Mouse (Mus musculus): ENCODE data around the gene Epb41. TPM values are rescaled to one million over a fixed set of nuclear protein-coding genes. Genes with fewer than 3 reads are reported as not detected.
A peak's percentile ranks its signal among the peaks of the same experiment; 100 is the strongest.

The Epb41 gene
- polyA plus RNA-seq, 1 experiment from 2014 or later, result 95.1 TPM

- no peaks in the 10 kb centered on the region for H3K9me3 ChIP-seq
- no peak overlapping the region; the same call in 1 of the 2 replicates for H3K4me3 ChIP-seq
- WGBS, result 14% methylated on average over 15 of the region's 15 CpGs
- peaks cover 99% of the 10 kb centered on the region for H3K27me3 ChIP-seq
- H3K4me1 ChIP-seq (replicated peaks), result peaks cover 62% of the 10 kb centered on the region
- peaks cover 13% of the 10 kb centered on the region for H3K36me3 ChIP-seq
- ATAC-seq (ENCODE audit: low FRiP score), result no peak
- no peak overlapping the region for H3K27ac ChIP-seq
- no peak overlapping the region; the same call in 1 of the 2 replicates for H3K4me2 ChIP-seq
- no peak overlapping the region for H3K9ac ChIP-seq
Measured at GRCm38 (mm10) chr4:131919506-131920140, 155.5 kb downstream of the Epb41 start.

GRCm38 (mm10) chr4:131918711-131919500 is 156.2 kb downstream of the Epb41 start:
- no peaks in the 10 kb centered on the region for H3K9me3 ChIP-seq
- no peak overlapping the region for H3K27ac ChIP-seq
- no peak for ATAC-seq (ENCODE audit: low FRiP score)
- WGBS, result 16% methylated on average over 15 of the region's 15 CpGs
- H3K36me3 ChIP-seq, result peaks cover 7% of the 10 kb centered on the region; the same call in 1 of the 2 replicates
- H3K9ac ChIP-seq, result no peak overlapping the region
- H3K4me2 ChIP-seq, result no peak overlapping the region
- no peak overlapping the region for H3K4me3 ChIP-seq
- peaks cover 98% of the 10 kb centered on the region for H3K27me3 ChIP-seq
- peaks cover 60% of the 10 kb centered on the region for H3K4me1 ChIP-seq (replicated peaks)

- no peak overlapping the region for H3K4me2 ChIP-seq
- H3K9ac ChIP-seq, result no peak overlapping the region
- H3K9me3 ChIP-seq, result no peaks in the 10 kb centered on the region
- no peak overlapping the region for H3K4me3 ChIP-seq
- H3K36me3 ChIP-seq, result peaks cover 4% of the 10 kb centered on the region; the same call in 1 of the 2 replicates
- 63% methylated on average over 7 of the region's 7 CpGs for WGBS
- no peak for ATAC-seq (ENCODE audit: low FRiP score)
- H3K27me3 ChIP-seq, result peaks cover 98% of the 10 kb centered on the region
- H3K27ac ChIP-seq, result no peak overlapping the region
- peaks cover 64% of the 10 kb centered on the region for H3K4me1 ChIP-seq (replicated peaks)
Measured at GRCm38 (mm10) chr4:131918026-131918533, 157.0 kb downstream of the Epb41 start.

- WGBS, result 83% methylated on average over 10 of the region's 10 CpGs
- Histone ChIP-seq H3K9ac (no peak overlapping the region), H3K36me3 (no peaks in the 10 kb centered on the region), H3K9me3 (no peaks in the 10 kb centered on the region), H3K27me3 (peaks cover 98% of the 10 kb centered on the region), H3K4me1 (replicated peaks) (peaks cover 56% of the 10 kb centered on the region), H3K4me3 (no peak overlapping the region), H3K4me2 (no peak overlapping the region), H3K27ac (no peak overlapping the region)
- ATAC-seq (ENCODE audit: low FRiP score), result no peak
Measured at GRCm38 (mm10) chr4:131917010-131917555, 158.0 kb downstream of the Epb41 start.

- Histone ChIP-seq H3K4me1 (replicated peaks) (peaks cover 50% of the 10 kb centered on the region), H3K27ac (no peak overlapping the region), H3K9me3 (no peaks in the 10 kb centered on the region), H3K4me2 (no peak overlapping the region), H3K4me3 (no peak overlapping the region), H3K27me3 (peaks cover 97% of the 10 kb centered on the region), H3K36me3 (no peaks in the 10 kb centered on the region), H3K9ac (no peak overlapping the region)
- peak; percentile 21; the same call in 1 of the 2 replicates for ATAC-seq (ENCODE audit: low FRiP score)
- WGBS, result 7% methylated on average over 15 of the region's 15 CpGs
Measured at GRCm38 (mm10) chr4:131916425-131916824, 158.7 kb downstream of the Epb41 start.

- ATAC-seq (ENCODE audit: low FRiP score), result peak; percentile 7; the same call in 1 of the 2 replicates
- Histone ChIP-seq H3K9me3 (no peaks in the 10 kb centered on the region), H3K36me3 (no peaks in the 10 kb centered on the region), H3K4me1 (replicated peaks) (peaks cover 48% of the 10 kb centered on the region), H3K9ac (no peak overlapping the region), H3K4me2 (peak overlapping the region; percentile 52; the same call in 1 of the 2 replicates), H3K27me3 (peaks cover 92% of the 10 kb centered on the region), H3K4me3 (peak overlapping the region; percentile 27; the same call in 1 of the 2 replicates), H3K27ac (no peak overlapping the region)
- 18% methylated on average over 13 of the region's 13 CpGs for WGBS
Measured at GRCm38 (mm10) chr4:131915821-131916328, 159.2 kb downstream of the Epb41 start.

- WGBS, result 1% methylated on average over 31 of the region's 31 CpGs
- Histone ChIP-seq H3K4me2 (peak overlapping the region; percentile 52), H3K27me3 (peaks cover 83% of the 10 kb centered on the region), H3K4me3 (peak overlapping the region; percentile 27), H3K9me3 (no peaks in the 10 kb centered on the region), H3K27ac (peak overlapping the region; percentile 20; the same call in 1 of the 2 replicates), H3K4me1 (replicated peaks) (peaks cover 48% of the 10 kb centered on the region), H3K36me3 (no peaks in the 10 kb centered on the region), H3K9ac (peak overlapping the region; percentile 53)
- no peak for ATAC-seq (ENCODE audit: low FRiP score)
Measured at GRCm38 (mm10) chr4:131914891-131915469, 160.1 kb downstream of the Epb41 start.

GRCm38 (mm10) chr4:131914046-131914643 is 161.0 kb downstream of the Epb41 start:
- H3K4me2 ChIP-seq, result no peak overlapping the region
- H3K9ac ChIP-seq, result no peak overlapping the region
- 5% methylated on average over 9 of the region's 9 CpGs for WGBS
- no peaks in the 10 kb centered on the region for H3K36me3 ChIP-seq
- no peaks in the 10 kb centered on the region for H3K9me3 ChIP-seq
- H3K4me1 ChIP-seq (replicated peaks), result peaks cover 54% of the 10 kb centered on the region
- peaks cover 74% of the 10 kb centered on the region for H3K27me3 ChIP-seq
- no peak for ATAC-seq (ENCODE audit: low FRiP score)
- no peak overlapping the region for H3K4me3 ChIP-seq
- H3K27ac ChIP-seq, result no peak overlapping the region

- Histone ChIP-seq H3K4me1 (replicated peaks) (peaks cover 48% of the 10 kb centered on the region), H3K4me3 (no peak overlapping the region), H3K27ac (no peak overlapping the region), H3K9ac (no peak overlapping the region), H3K9me3 (no peaks in the 10 kb centered on the region), H3K4me2 (no peak overlapping the region), H3K36me3 (no peaks in the 10 kb centered on the region), H3K27me3 (peaks cover 68% of the 10 kb centered on the region)
- no peak for ATAC-seq (ENCODE audit: low FRiP score)
- WGBS, result 57% methylated on average over 10 of the region's 10 CpGs
Measured at GRCm38 (mm10) chr4:131913526-131913925, 161.6 kb downstream of the Epb41 start.

- no peak overlapping the region for H3K9ac ChIP-seq
- H3K27me3 ChIP-seq, result peaks cover 48% of the 10 kb centered on the region
- no peaks in the 10 kb centered on the region for H3K36me3 ChIP-seq
- H3K9me3 ChIP-seq, result no peaks in the 10 kb centered on the region
- peaks cover 48% of the 10 kb centered on the region for H3K4me1 ChIP-seq (replicated peaks)
- 46% methylated on average over 5 of the region's 5 CpGs for WGBS
- no peak overlapping the region for H3K4me3 ChIP-seq
- H3K27ac ChIP-seq, result no peak overlapping the region
- no peak for ATAC-seq (ENCODE audit: low FRiP score)
- no peak overlapping the region for H3K4me2 ChIP-seq
Measured at GRCm38 (mm10) chr4:131911521-131911920, 163.6 kb downstream of the Epb41 start.

- H3K4me2 ChIP-seq, result peak overlapping the region; percentile 33
- peaks cover 37% of the 10 kb centered on the region for H3K4me1 ChIP-seq (replicated peaks)
- WGBS, result 11% methylated on average over 18 of the region's 21 CpGs
- H3K27ac ChIP-seq, result 0 out of 2 replicates have a peak overlapping the region, but pooled peaks have one; percentile 40
- H3K36me3 ChIP-seq, result peaks cover 8% of the 10 kb centered on the region
- H3K9ac ChIP-seq, result 0 out of 2 replicates have a peak overlapping the region, but pooled peaks have one; percentile 25
- no peaks in the 10 kb centered on the region for H3K9me3 ChIP-seq
- ATAC-seq (ENCODE audit: low FRiP score), result no peak
- peaks cover 37% of the 10 kb centered on the region for H3K27me3 ChIP-seq
- H3K4me3 ChIP-seq, result no peak overlapping the region
Measured at GRCm38 (mm10) chr4:131910237-131910994, 164.7 kb downstream of the Epb41 start.
